1 mouse cellular context compared by ENCODE assay signal in genomic region chr10:43598067-43598726, GRCm38 (mm10).
TF ChIP-seq lines count a peak whose summit lies in the region.

No protein-coding gene starts in this region.

TF ChIP-seq in MEL, 35 proteins besides CTCF, POLR2A, EP300 and RAD21 (continued from another document):
- TF ChIP-seq MYB (IDR thresholded peaks at IDR 0.05; ENCODE audit: low read depth, low read length) (no peak), POLR2AphosphoS2 (IDR thresholded peaks at IDR 0.05; ENCODE audit: low read length) (no peak), GATA1 (IDR thresholded peaks at IDR 0.05; ENCODE audit: low read depth, low read length) (peak; percentile 56; the same call in 1 of the 2 replicates), TCF12 (IDR thresholded peaks at IDR 0.05; ENCODE audit: low read depth, low read length) (peak; percentile 31; the same call in 1 of the 2 replicates)
